Mouse (Mus musculus): ENCODE results near the gene Apoc1. TPM values are rescaled to one million over a fixed set of nuclear protein-coding genes. Genes with fewer than 3 reads are reported as not detected.

Apoc1 gene
- total and polyA plus RNA-seq, 3 experiments: 4.8 to 15.3 (median 12.3) TPM

Other genes with a start within 250 kb of the Apoc1 start
Only the 20 nearest of the 24 such genes appear.
- gene Bloc1s3, start 184.3 kb downstream of the Apoc1 start, total RNA-seq (2014; fragmentation: Nextera tagmentation): 4.6 and 5.2 TPM in 2 replicates
- gene Bloc1s3, start 184.3 kb downstream of the Apoc1 start, total RNA-seq (2017): 4.2 and 5.2 TPM in 2 replicates
- gene Bloc1s3, start 184.3 kb downstream of the Apoc1 start, polyA plus RNA-seq (2012): 5.7 and 6.0 TPM in 2 replicates
- 87.2 and 92.8 TPM in 2 replicates for gene Trappc6a, start 184.3 kb downstream of the Apoc1 start, total RNA-seq (2014; fragmentation: Nextera tagmentation)
- gene Trappc6a, start 184.3 kb downstream of the Apoc1 start, total RNA-seq (2017): 141 and 200 TPM in 2 replicates
- gene Trappc6a, start 184.3 kb downstream of the Apoc1 start, polyA plus RNA-seq (2012): 537 and 654 TPM in 2 replicates
- gene Nkpd1, start 174.8 kb downstream of the Apoc1 start, total RNA-seq (2014; fragmentation: Nextera tagmentation): 0.53 and 0.92 TPM in 2 replicates
- 0.22 and 0.41 TPM in 2 replicates for gene Nkpd1, start 174.8 kb downstream of the Apoc1 start, total RNA-seq (2017)
- 0.55 TPM in 2 replicates for gene Nkpd1, start 174.8 kb downstream of the Apoc1 start, polyA plus RNA-seq (2012)
- 22.4 and 23.0 TPM in 2 replicates for gene Ppp1r37, start 129.6 kb downstream of the Apoc1 start, total RNA-seq (2014; fragmentation: Nextera tagmentation)
- gene Ppp1r37, start 129.6 kb downstream of the Apoc1 start, total RNA-seq (2017): 10.9 and 13.1 TPM in 2 replicates
- 68.4 and 71.2 TPM in 2 replicates for gene Ppp1r37, start 129.6 kb downstream of the Apoc1 start, polyA plus RNA-seq (2012)
- gene Zfp296, start 115.4 kb downstream of the Apoc1 start, total RNA-seq (2014; fragmentation: Nextera tagmentation): 0.53 and 0.97 TPM in 2 replicates
- 0.81 and 0.82 TPM in 2 replicates for gene Zfp296, start 115.4 kb downstream of the Apoc1 start, total RNA-seq (2017)
- 3.4 TPM in 2 replicates for gene Zfp296, start 115.4 kb downstream of the Apoc1 start, polyA plus RNA-seq (2012)
- 50.8 and 51.2 TPM in 2 replicates for gene Gemin7, start 115.1 kb downstream of the Apoc1 start, total RNA-seq (2014; fragmentation: Nextera tagmentation)
- gene Gemin7, start 115.1 kb downstream of the Apoc1 start, total RNA-seq (2017): 25.8 and 31.3 TPM in 2 replicates
- 52.7 and 55.4 TPM in 2 replicates for gene Gemin7, start 115.1 kb downstream of the Apoc1 start, polyA plus RNA-seq (2012)
- 25.8 and 41.4 TPM in 2 replicates for gene Clasrp, start 88.2 kb downstream of the Apoc1 start, total RNA-seq (2014; fragmentation: Nextera tagmentation)
- gene Clasrp, start 88.2 kb downstream of the Apoc1 start, total RNA-seq (2017): 34.2 and 35.1 TPM in 2 replicates
- 153 and 172 TPM in 2 replicates for gene Clasrp, start 88.2 kb downstream of the Apoc1 start, polyA plus RNA-seq (2012)
- 1.5 and 1.9 TPM in 2 replicates for gene Relb, start 63.2 kb downstream of the Apoc1 start, total RNA-seq (2014; fragmentation: Nextera tagmentation)
- 1.5 and 2.0 TPM in 2 replicates for gene Relb, start 63.2 kb downstream of the Apoc1 start, total RNA-seq (2017)
- gene Relb, start 63.2 kb downstream of the Apoc1 start, polyA plus RNA-seq (2012): 1.1 and 1.2 TPM in 2 replicates
- 70.0 and 75.5 TPM in 2 replicates for gene Clptm1, start 27.6 kb downstream of the Apoc1 start, total RNA-seq (2014; fragmentation: Nextera tagmentation)
- 26.0 and 28.6 TPM in 2 replicates for gene Clptm1, start 27.6 kb downstream of the Apoc1 start, total RNA-seq (2017)
- 74.8 and 93.4 TPM in 2 replicates for gene Clptm1, start 27.6 kb downstream of the Apoc1 start, polyA plus RNA-seq (2012)
- not detected in 2 replicates for gene Apoc2, start 14.7 kb downstream of the Apoc1 start, total RNA-seq (2014; fragmentation: Nextera tagmentation)
- not detected in 2 replicates for gene Apoc2, start 14.7 kb downstream of the Apoc1 start, total RNA-seq (2017)
- gene Apoc2, start 14.7 kb downstream of the Apoc1 start, polyA plus RNA-seq (2012): not detected in 2 replicates
- not detected in 2 replicates for gene Gm44805, start 11.2 kb downstream of the Apoc1 start, total RNA-seq (2014; fragmentation: Nextera tagmentation)
- not detected in 2 replicates for gene Gm44805, start 11.2 kb downstream of the Apoc1 start, total RNA-seq (2017)
- gene Gm44805, start 11.2 kb downstream of the Apoc1 start, polyA plus RNA-seq (2012): not detected in 2 replicates
- not detected in 2 replicates for gene Apoc4, start 11.2 kb downstream of the Apoc1 start, total RNA-seq (2014; fragmentation: Nextera tagmentation)
- 0.27 TPM in 1 of 2 replicates, not detected in the other for gene Apoc4, start 11.2 kb downstream of the Apoc1 start, total RNA-seq (2017)
- 0.22 TPM in 1 of 2 replicates, not detected in the other for gene Apoc4, start 11.2 kb downstream of the Apoc1 start, polyA plus RNA-seq (2012)
- 7.4 and 8.1 TPM in 2 replicates for gene Apoe, start 6.5 kb upstream of the Apoc1 start, total RNA-seq (2014; fragmentation: Nextera tagmentation)
- 19.9 TPM in 2 replicates for gene Apoe, start 6.5 kb upstream of the Apoc1 start, total RNA-seq (2017)
- gene Apoe, start 6.5 kb upstream of the Apoc1 start, polyA plus RNA-seq (2012): 28.6 and 28.7 TPM in 2 replicates
- 75.6 and 88.4 TPM in 2 replicates for gene Tomm40, start 22.8 kb upstream of the Apoc1 start, total RNA-seq (2014; fragmentation: Nextera tagmentation)
- 49.1 and 56.9 TPM in 2 replicates for gene Tomm40, start 22.8 kb upstream of the Apoc1 start, total RNA-seq (2017)
- gene Tomm40, start 22.8 kb upstream of the Apoc1 start, polyA plus RNA-seq (2012): 377 and 386 TPM in 2 replicates
- 14.2 and 17.2 TPM in 2 replicates for gene Nectin2, start 57.8 kb upstream of the Apoc1 start, total RNA-seq (2014; fragmentation: Nextera tagmentation)
- gene Nectin2, start 57.8 kb upstream of the Apoc1 start, total RNA-seq (2017): 9.7 and 11.4 TPM in 2 replicates
- 34.9 and 35.8 TPM in 2 replicates for gene Nectin2, start 57.8 kb upstream of the Apoc1 start, polyA plus RNA-seq (2012)
- not detected in 2 replicates for gene Bcam, start 78.4 kb upstream of the Apoc1 start, total RNA-seq (2014; fragmentation: Nextera tagmentation)
- gene Bcam, start 78.4 kb upstream of the Apoc1 start, total RNA-seq (2017): 0.05 TPM in 1 of 2 replicates, not detected in the other
- gene Bcam, start 78.4 kb upstream of the Apoc1 start, polyA plus RNA-seq (2012): not detected in 2 replicates
- not detected in 2 replicates for gene Cblc, start 104.1 kb upstream of the Apoc1 start, total RNA-seq (2014; fragmentation: Nextera tagmentation)
- gene Cblc, start 104.1 kb upstream of the Apoc1 start, total RNA-seq (2017): not detected in 2 replicates
- not detected in 2 replicates for gene Cblc, start 104.1 kb upstream of the Apoc1 start, polyA plus RNA-seq (2012)
- 2.7 TPM in 1 of 2 replicates, not detected in the other for gene Bcl3, start 130.1 kb upstream of the Apoc1 start, total RNA-seq (2014; fragmentation: Nextera tagmentation)
- 0.71 and 1.1 TPM in 2 replicates for gene Bcl3, start 130.1 kb upstream of the Apoc1 start, total RNA-seq (2017)
- 6.1 and 6.6 TPM in 2 replicates for gene Bcl3, start 130.1 kb upstream of the Apoc1 start, polyA plus RNA-seq (2012)
- gene Gm19345, start 159.3 kb upstream of the Apoc1 start, total RNA-seq (2014; fragmentation: Nextera tagmentation): not detected in 2 replicates
- gene Gm19345, start 159.3 kb upstream of the Apoc1 start, total RNA-seq (2017): not detected in 2 replicates
- not detected in 2 replicates for gene Gm19345, start 159.3 kb upstream of the Apoc1 start, polyA plus RNA-seq (2012)
- 1.7 and 4.1 TPM in 2 replicates for gene Ceacam16, start 168.6 kb upstream of the Apoc1 start, total RNA-seq (2014; fragmentation: Nextera tagmentation)
- 2.3 and 2.8 TPM in 2 replicates for gene Ceacam16, start 168.6 kb upstream of the Apoc1 start, total RNA-seq (2017)
- gene Ceacam16, start 168.6 kb upstream of the Apoc1 start, polyA plus RNA-seq (2012): 2.2 and 3.2 TPM in 2 replicates

Data from G1E (cell line).